Mouse (Mus musculus): Measurements from ENCODE around the gene A030014E15Rik. TPM values are rescaled to one million over a fixed set of nuclear protein-coding genes. Genes with fewer than 3 reads are reported as not detected.

The A030014E15Rik gene
- polyA plus RNA-seq (2012; rRNA removed): not detected in 2 replicates

- WGBS: 78% methylated on average over 6 of the region's 6 CpGs
- DNase-seq: no peak
- TF ChIP-seq CTCF (IDR thresholded peaks at IDR 0.05; ENCODE audit: borderline replicate concordance, control insufficient read depth, extremely low read depth, insufficient read depth, low read length, poor library complexity) (no peak), POLR2A (IDR thresholded peaks at IDR 0.05; ENCODE audit: control insufficient read depth, extremely low read depth, insufficient read depth, low read length, poor library complexity) (no peak)
Observed at GRCm38 (mm10) chr1:82924650-82925049, at the start of gene A030014E15Rik. A030014E15Rik (plus strand) TSS chr1:82924917.

GRCm38 (mm10) chr1:82879172-82879571 lies 45.5 kb upstream of the A030014E15Rik start:
- 66% methylated on average over 2 of the region's 2 CpGs for WGBS
- TF ChIP-seq CTCF (IDR thresholded peaks at IDR 0.05; ENCODE audit: borderline replicate concordance, control insufficient read depth, extremely low read depth, insufficient read depth, low read length, poor library complexity): no peak
- TF ChIP-seq POLR2A (IDR thresholded peaks at IDR 0.05; ENCODE audit: control insufficient read depth, extremely low read depth, insufficient read depth, low read length, poor library complexity): no peak
- Histone ChIP-seq H3K36me3 (ENCODE audit: control insufficient read depth, insufficient read depth, low read length) (peaks cover 25% of the 10 kb centered on the region), H3K27ac (ENCODE audit: control insufficient read depth, insufficient read depth, low read length) (no peak overlapping the region), H3K27me3 (ENCODE audit: control insufficient read depth, insufficient read depth, low read length) (no peaks in the 10 kb centered on the region), H3K4me3 (ENCODE audit: control insufficient read depth, insufficient read depth, low read length) (no peak overlapping the region), H3K4me1 (replicated peaks; ENCODE audit: control insufficient read depth, insufficient read depth, low read length) (no peaks in the 10 kb centered on the region)
- DNase-seq: no peak

More at GRCm38 (mm10) chr1:82924650-82925049, at the start of gene A030014E15Rik:
- H3K4me3 ChIP-seq (ENCODE audit: control insufficient read depth, insufficient read depth, low read length): no peak within 1 kb of the TSS
- no peaks in the 10 kb centered on the region for H3K27me3 ChIP-seq (ENCODE audit: control insufficient read depth, insufficient read depth, low read length)
- no peak within 1 kb of the TSS for H3K27ac ChIP-seq (ENCODE audit: control insufficient read depth, insufficient read depth, low read length)
- no peaks in the 10 kb centered on the region for H3K36me3 ChIP-seq (ENCODE audit: control insufficient read depth, insufficient read depth, low read length)
- no peaks in the 10 kb centered on the region for H3K4me1 ChIP-seq (replicated peaks; ENCODE audit: control insufficient read depth, insufficient read depth, low read length)

- TF ChIP-seq POLR2A (IDR thresholded peaks at IDR 0.05; ENCODE audit: control insufficient read depth, extremely low read depth, insufficient read depth, low read length, poor library complexity): no peak
- no peak for TF ChIP-seq CTCF (IDR thresholded peaks at IDR 0.05; ENCODE audit: borderline replicate concordance, control insufficient read depth, extremely low read depth, insufficient read depth, low read length, poor library complexity)
- Histone ChIP-seq H3K4me1 (replicated peaks; ENCODE audit: control insufficient read depth, insufficient read depth, low read length) (no peaks in the 10 kb centered on the region), H3K36me3 (ENCODE audit: control insufficient read depth, insufficient read depth, low read length) (peaks cover 25% of the 10 kb centered on the region), H3K27ac (ENCODE audit: control insufficient read depth, insufficient read depth, low read length) (no peak overlapping the region), H3K27me3 (ENCODE audit: control insufficient read depth, insufficient read depth, low read length) (no peaks in the 10 kb centered on the region), H3K4me3 (ENCODE audit: control insufficient read depth, insufficient read depth, low read length) (no peak overlapping the region)
- no peak for DNase-seq
- 96% methylated on average over 8 of the region's 8 CpGs for WGBS
Observed at GRCm38 (mm10) chr1:82880196-82880595, 44.5 kb upstream of the A030014E15Rik start.

DNA sequence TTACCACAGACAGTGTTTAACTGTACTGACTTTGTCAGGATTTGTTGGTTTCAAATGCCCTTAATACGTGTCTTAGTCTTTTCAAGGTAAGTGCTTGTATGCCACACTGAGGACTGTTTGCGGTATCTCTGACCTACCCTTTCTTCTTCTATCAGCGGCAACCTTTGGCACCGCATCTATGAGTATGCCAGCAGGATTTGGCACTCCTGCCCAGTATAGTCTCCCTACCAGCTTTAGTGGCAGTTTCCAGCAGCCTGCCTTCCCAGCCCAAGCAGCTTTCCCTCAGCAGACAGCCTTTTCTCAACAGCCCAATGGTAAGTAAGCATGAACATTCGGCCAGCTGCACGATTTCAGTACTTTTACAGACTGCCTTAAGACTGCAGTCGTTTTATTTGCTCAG lies 31.4 kb upstream of the A030014E15Rik start:
- Histone ChIP-seq H3K4me3 (ENCODE audit: control insufficient read depth, insufficient read depth, low read length) (no peak overlapping the region), H3K4me1 (replicated peaks; ENCODE audit: control insufficient read depth, insufficient read depth, low read length) (no peaks in the 10 kb centered on the region), H3K27ac (ENCODE audit: control insufficient read depth, insufficient read depth, low read length) (no peak overlapping the region), H3K27me3 (ENCODE audit: control insufficient read depth, insufficient read depth, low read length) (no peaks in the 10 kb centered on the region), H3K36me3 (ENCODE audit: control insufficient read depth, insufficient read depth, low read length) (peaks cover 29% of the 10 kb centered on the region)
- 92% methylated on average over 7 of the region's 7 CpGs for WGBS
- DNase-seq: no peak
- TF ChIP-seq CTCF (IDR thresholded peaks at IDR 0.05; ENCODE audit: borderline replicate concordance, control insufficient read depth, extremely low read depth, insufficient read depth, low read length, poor library complexity) (no peak), POLR2A (IDR thresholded peaks at IDR 0.05; ENCODE audit: control insufficient read depth, extremely low read depth, insufficient read depth, low read length, poor library complexity) (no peak)

- H3K4me3 ChIP-seq (ENCODE audit: control insufficient read depth, insufficient read depth, low read length): no peak overlapping the region
- TF ChIP-seq POLR2A (IDR thresholded peaks at IDR 0.05; ENCODE audit: control insufficient read depth, extremely low read depth, insufficient read depth, low read length, poor library complexity): no peak
- no peak for TF ChIP-seq CTCF (IDR thresholded peaks at IDR 0.05; ENCODE audit: borderline replicate concordance, control insufficient read depth, extremely low read depth, insufficient read depth, low read length, poor library complexity)
- H3K27ac ChIP-seq (ENCODE audit: control insufficient read depth, insufficient read depth, low read length): no peak overlapping the region
- H3K36me3 ChIP-seq (ENCODE audit: control insufficient read depth, insufficient read depth, low read length): peaks cover under 1% of the 10 kb centered on the region; the same call in 1 of the 2 replicates
- H3K27me3 ChIP-seq (ENCODE audit: control insufficient read depth, insufficient read depth, low read length): no peaks in the 10 kb centered on the region
- 15% methylated on average over 1 of the region's 1 CpGs for WGBS
- H3K4me1 ChIP-seq (replicated peaks; ENCODE audit: control insufficient read depth, insufficient read depth, low read length): peaks cover 9% of the 10 kb centered on the region
- DNase-seq: peak; percentile 33
Observed at GRCm38 (mm10) chr1:82900567-82900966, 24.1 kb upstream of the A030014E15Rik start.

- H3K4me1 ChIP-seq (replicated peaks; ENCODE audit: control insufficient read depth, insufficient read depth, low read length): peaks cover 9% of the 10 kb centered on the region
- TF ChIP-seq CTCF (IDR thresholded peaks at IDR 0.05; ENCODE audit: borderline replicate concordance, control insufficient read depth, extremely low read depth, insufficient read depth, low read length, poor library complexity) (no peak), POLR2A (IDR thresholded peaks at IDR 0.05; ENCODE audit: control insufficient read depth, extremely low read depth, insufficient read depth, low read length, poor library complexity) (no peak)
- H3K27me3 ChIP-seq (ENCODE audit: control insufficient read depth, insufficient read depth, low read length): no peaks in the 10 kb centered on the region
- no peaks in the 10 kb centered on the region for H3K36me3 ChIP-seq (ENCODE audit: control insufficient read depth, insufficient read depth, low read length)
- no peak overlapping the region for H3K4me3 ChIP-seq (ENCODE audit: control insufficient read depth, insufficient read depth, low read length)
- DNase-seq: no peak
- no peak overlapping the region for H3K27ac ChIP-seq (ENCODE audit: control insufficient read depth, insufficient read depth, low read length)
- WGBS: 95% methylated on average over 3 of the region's 3 CpGs
Observed at GRCm38 (mm10) chr1:82901201-82901600, 23.5 kb upstream of the A030014E15Rik start.

DNA sequence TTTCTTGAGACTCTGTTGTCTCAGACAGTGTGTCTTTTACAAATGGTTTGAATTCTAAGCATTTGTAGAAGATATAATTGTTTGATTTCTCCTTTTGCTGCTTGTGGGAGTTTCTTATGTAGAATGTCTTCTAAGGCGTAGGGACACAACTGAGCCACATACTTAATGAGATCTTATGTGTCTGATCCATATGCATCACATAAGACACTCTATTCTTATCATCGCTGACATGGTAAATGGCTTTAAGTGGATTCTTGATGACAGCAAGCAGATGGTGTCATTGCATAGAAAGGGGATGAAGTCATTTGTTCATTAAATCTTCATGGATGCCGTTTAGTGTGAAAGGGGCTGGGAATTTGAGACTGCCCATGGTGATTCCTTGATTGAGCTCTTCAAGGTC lies 18.8 kb upstream of the A030014E15Rik start:
- Histone ChIP-seq H3K27ac (ENCODE audit: control insufficient read depth, insufficient read depth, low read length) (no peak overlapping the region), H3K4me1 (replicated peaks; ENCODE audit: control insufficient read depth, insufficient read depth, low read length) (peaks cover 6% of the 10 kb centered on the region), H3K27me3 (ENCODE audit: control insufficient read depth, insufficient read depth, low read length) (no peaks in the 10 kb centered on the region), H3K36me3 (ENCODE audit: control insufficient read depth, insufficient read depth, low read length) (no peaks in the 10 kb centered on the region), H3K4me3 (ENCODE audit: control insufficient read depth, insufficient read depth, low read length) (no peak overlapping the region)
- DNase-seq: no peak
- WGBS: 98% methylated on average over 3 of the region's 3 CpGs
- TF ChIP-seq POLR2A (IDR thresholded peaks at IDR 0.05; ENCODE audit: control insufficient read depth, extremely low read depth, insufficient read depth, low read length, poor library complexity) (no peak), CTCF (IDR thresholded peaks at IDR 0.05; ENCODE audit: borderline replicate concordance, control insufficient read depth, extremely low read depth, insufficient read depth, low read length, poor library complexity) (no peak)

Measured in thymus, adult 2 months (tissue).